Mouse (Mus musculus): ENCODE results near the gene Lyrm4. TPM values are rescaled to one million over a fixed set of nuclear protein-coding genes. Genes with fewer than 3 reads are reported as not detected.

Gene Lyrm4
- total RNA-seq, 4 experiments from 2014 or later = 11.5 to 13.0 (median 11.9) TPM

GRCm38 (mm10) chr13:36105591-36105990 is 11.7 kb downstream of the Lyrm4 start:
- DNase-seq (ENCODE audit: low spot score) = peak; percentile 11

- DNase-seq (ENCODE audit: low spot score) = peak; percentile 6
These were observed 20.5 kb downstream of the Lyrm4 start for GRCm38 (mm10) chr13:36096684-36097383.

- DNase-seq (ENCODE audit: low spot score) = no peak
These were observed 29.2 kb downstream of the Lyrm4 start for GRCm38 (mm10) chr13:36088168-36088567.

DNA sequence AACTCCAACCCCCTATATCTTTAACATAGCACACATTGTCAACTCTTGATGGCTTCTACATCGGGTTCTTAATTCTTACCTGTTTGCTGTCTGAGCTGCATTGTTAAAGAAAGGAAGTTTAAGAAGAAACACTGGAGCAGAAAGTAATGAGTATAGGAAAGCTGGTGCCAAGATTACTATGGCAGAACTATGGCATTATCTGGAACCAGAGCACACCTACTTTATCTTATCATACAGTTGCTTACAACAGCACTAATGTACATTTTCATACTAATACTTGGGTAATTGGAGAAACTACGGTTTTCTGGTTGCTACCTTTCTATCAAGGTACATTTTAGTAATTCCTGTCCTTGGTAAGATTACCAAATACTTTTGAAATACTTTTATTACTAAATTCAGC is 29.9 kb downstream of the Lyrm4 start:
- no peak for DNase-seq (ENCODE audit: low spot score)

DNA sequence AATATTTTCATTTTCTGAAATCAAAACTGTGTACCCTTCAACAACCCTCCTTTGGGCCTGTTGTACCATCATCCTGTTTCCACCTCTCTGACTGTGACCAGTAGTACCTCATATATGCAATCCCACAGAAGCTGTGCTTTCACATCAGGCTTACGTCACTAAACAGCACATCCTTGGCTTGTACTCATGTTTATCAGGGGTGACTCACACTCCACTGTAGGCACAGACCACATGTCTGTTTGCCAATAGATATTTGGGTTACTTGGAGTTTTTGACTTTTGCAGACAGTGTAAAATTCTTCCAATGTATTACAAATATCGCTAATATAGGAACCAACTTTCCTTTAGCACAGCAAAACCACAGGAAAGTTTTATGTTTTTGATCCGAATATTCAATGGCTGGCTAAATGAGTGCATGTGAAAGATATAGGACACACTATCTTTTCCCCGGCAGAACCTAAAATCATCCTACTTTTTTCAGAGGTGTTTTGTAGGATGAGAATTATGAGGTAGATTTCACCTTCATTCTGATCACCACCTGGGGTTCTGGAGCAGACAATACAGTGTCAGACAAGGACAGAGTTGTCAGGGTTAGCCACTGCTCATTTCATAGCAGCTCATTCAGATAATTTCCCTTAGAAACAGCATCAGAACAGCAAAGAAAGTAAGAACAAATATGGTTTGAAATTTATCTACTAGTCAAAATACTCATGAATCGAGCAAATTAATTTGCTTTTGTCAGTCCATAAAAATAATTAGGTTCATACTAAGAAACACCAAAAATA is 30.5 kb downstream of the Lyrm4 start:
- peak; percentile 21 for DNase-seq (ENCODE audit: low spot score)

GRCm38 (mm10) chr13:36085971-36086370 is 31.4 kb downstream of the Lyrm4 start:
- no peak for DNase-seq (ENCODE audit: low spot score)

DNA sequence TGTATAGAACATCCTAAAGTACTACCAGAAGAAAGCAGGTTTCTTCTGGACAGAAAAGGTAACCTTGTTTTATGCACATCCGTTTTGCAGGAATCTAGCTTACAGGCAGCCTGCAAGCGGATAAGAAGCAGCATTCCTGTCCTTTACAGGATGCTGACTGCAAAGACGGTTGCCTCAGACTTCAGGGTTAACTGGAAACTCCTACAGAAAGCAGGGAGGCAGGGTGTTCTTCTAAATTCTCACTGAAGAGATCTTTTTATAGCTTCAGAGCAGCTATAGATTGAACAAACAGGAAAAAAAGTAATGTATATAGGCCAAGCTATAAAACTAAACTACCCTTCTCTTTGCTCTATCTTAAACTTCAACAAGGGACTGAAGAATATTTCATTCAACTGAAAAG is 32.6 kb downstream of the Lyrm4 start:
- no peak for DNase-seq (ENCODE audit: low spot score)

DNA sequence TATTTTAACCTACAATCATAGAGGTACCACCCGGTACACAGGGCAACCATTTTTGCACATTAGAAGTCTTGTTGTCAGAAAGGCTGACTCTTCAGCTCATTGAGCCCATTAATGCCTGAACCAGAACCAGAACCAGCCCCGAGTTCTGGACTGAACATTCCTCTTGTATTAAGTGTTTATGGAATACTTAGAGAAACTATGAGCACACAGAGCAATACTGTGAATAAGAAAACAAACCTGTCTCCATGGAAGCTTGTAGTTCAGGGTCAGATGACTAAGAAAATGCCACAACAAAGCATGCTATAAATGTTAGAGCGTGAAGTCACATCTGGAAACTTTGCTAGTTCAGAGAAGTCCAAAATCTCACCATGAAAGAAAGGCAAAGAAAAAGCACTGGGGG is 35.7 kb downstream of the Lyrm4 start:
- DNase-seq (ENCODE audit: low spot score) = no peak

GRCm38 (mm10) chr13:36074484-36074883 is 42.8 kb downstream of the Lyrm4 start:
- no peak for DNase-seq (ENCODE audit: low spot score)

DNA sequence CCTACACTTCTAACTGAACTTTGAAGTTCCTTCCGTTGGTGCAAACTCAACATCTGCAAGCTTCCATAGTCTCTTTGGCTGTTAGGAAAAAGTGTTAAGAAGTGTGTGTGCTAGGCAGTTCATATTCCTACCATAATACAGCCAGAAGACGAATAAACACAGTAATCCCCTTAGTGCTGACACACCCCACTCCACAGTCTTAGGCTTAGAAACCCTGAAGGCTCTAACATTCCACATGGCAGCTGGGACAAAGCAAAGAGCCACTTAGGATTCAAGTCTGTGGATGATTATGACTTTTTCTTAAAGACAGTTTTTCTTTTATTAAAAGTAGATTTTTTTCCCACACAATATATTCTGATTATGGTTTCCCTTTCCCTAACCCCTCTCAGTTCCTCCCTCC is 50.6 kb downstream of the Lyrm4 start:
- DNase-seq (ENCODE audit: low spot score) = no peak

GRCm38 (mm10) chr13:36057489-36057888 is 59.8 kb downstream of the Lyrm4 start:
- DNase-seq (ENCODE audit: low spot score) = no peak

GRCm38 (mm10) chr13:36056925-36057324 is 60.4 kb downstream of the Lyrm4 start:
- DNase-seq (ENCODE audit: low spot score) = no peak

DNA sequence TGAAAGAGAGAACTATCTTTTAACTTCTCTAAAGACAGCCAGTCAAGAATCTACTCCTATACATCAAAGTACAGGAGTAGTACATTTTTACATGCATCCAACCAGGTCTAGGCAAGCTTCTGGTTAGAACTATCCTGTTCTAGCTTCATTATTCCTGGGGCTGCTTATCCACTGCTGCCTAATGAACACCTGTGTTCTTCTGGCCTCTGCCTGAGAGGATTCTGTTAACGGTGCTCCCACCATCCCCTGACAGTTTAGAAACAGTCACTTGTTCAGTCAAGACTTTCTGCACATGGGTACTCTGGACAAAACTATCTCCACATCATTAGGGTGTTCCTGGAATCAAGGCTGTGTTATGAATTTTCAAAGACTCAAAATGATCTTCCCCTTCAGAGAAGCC is 60.8 kb downstream of the Lyrm4 start:
- no peak for DNase-seq (ENCODE audit: low spot score)

- DNase-seq (ENCODE audit: low spot score) = no peak
These were observed 81.8 kb downstream of the Lyrm4 start for GRCm38 (mm10) chr13:36035528-36035927.

DNA sequence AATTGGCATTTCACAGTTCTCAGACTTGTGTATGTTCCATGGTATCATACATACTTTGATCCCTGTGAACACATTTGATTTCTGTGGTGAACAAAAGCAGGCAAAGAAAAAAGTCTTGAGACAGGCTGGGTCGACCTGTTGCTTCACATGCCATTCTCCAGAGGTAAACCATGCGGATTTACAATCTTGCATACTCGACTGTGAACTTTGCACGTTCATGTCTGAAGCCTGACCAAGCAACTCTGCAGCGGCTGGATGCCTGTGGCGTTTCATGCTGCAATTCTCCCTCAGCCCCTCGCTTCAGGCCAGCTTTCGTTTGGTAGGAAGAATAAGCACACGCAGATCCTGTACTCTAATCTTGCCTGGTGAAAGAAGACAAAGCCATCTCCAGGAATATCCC is 85.4 kb downstream of the Lyrm4 start:
- DNase-seq (ENCODE audit: low spot score) = no peak

- DNase-seq (ENCODE audit: low spot score) = peak; percentile 72
These were observed 97.7 kb downstream of the Lyrm4 start for GRCm38 (mm10) chr13:36019309-36020274.

DNA sequence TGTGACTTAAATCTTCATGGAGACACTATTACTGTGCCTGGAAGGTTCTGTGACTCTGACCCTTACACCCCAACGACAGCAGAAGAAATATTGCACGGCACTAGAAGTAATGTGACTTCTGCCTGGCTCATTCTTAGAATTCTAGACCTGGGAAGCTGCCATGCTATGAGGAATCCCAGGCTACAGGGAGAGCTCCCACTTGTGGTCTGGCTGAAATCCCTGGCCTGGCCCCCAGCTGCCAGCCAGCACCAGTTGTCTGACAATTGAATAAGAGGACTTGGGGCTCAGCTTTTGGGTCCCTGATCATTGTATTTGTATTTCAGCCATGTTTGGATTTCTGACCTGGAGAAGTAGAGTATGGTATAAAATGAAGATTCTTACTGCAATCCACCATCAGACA is 99.3 kb downstream of the Lyrm4 start:
- no peak for DNase-seq (ENCODE audit: low spot score)

GRCm38 (mm10) chr13:36015636-36016035 is 101.7 kb downstream of the Lyrm4 start:
- DNase-seq (ENCODE audit: low spot score) = no peak

DNA sequence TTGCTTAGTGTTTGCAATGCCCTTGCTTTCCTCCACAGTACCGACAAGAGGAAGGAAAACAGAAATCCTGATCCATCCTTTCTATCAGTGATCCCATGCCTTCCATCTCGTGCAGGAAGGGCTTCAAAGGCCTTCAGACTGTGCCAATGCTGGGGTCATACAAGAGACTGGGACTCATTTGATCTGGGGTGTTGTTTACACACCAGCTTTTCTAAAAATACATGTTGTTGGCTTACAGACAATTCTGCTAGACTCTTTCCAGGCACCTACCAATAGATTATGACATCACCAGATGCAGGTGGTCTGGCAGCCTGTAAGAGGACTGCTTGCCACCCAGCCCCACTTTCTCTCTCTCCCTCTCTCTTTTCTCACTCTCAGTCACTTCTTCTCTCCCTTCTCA is 107.3 kb downstream of the Lyrm4 start:
- peak; percentile 55 for DNase-seq (ENCODE audit: low spot score)

DNA sequence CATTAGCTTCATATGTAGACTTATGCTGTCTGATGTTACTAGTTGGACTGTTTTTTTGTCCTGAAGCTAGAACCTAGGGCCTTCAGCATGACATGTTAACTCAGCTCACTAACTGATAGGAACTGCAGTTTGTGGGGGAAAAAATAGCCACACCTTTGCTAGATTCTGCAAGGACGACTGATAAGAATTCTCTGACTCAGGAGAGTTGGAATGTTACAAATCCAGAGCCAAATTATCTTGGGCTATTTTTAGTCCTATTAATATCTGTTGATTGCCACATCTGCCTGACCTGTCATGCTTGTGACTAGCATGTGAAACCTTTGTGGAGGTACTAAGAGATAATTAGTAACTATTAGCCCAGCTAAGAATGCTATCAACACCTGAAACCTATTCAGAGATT is 116.5 kb downstream of the Lyrm4 start:
- no peak for DNase-seq (ENCODE audit: low spot score)

DNA sequence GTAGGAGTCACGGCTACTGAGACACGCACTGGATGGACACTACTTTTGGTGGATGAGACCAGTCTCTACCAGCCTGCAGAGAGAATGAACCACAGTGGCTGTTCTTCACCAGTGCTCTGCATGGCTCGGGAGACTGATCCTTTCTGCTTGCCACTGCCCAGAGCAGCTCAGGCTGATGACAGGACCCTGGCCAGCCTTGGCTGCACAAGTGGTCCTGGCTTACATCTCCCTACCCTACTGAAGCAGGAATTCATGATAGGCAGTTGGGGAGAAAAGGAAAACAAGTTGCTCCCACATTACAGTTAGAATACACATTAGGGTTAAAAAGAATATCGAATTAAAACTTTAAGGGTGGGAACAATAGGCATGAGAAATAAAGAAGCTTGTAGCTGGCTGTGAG is 119.7 kb downstream of the Lyrm4 start:
- DNase-seq (ENCODE audit: low spot score) = peak; percentile 26
